Mouse (Mus musculus): ENCODE data around the gene Chrdl1. TPM values are rescaled to one million over a fixed set of nuclear protein-coding genes. Genes with fewer than 3 reads are reported as not detected.

The Chrdl1 gene
- polyA plus RNA-seq (2015; fragmentation: Nextera tagmentation; extraction: Ambion mirVana): 4.6 and 6.7 TPM in 2 replicates

DNA sequence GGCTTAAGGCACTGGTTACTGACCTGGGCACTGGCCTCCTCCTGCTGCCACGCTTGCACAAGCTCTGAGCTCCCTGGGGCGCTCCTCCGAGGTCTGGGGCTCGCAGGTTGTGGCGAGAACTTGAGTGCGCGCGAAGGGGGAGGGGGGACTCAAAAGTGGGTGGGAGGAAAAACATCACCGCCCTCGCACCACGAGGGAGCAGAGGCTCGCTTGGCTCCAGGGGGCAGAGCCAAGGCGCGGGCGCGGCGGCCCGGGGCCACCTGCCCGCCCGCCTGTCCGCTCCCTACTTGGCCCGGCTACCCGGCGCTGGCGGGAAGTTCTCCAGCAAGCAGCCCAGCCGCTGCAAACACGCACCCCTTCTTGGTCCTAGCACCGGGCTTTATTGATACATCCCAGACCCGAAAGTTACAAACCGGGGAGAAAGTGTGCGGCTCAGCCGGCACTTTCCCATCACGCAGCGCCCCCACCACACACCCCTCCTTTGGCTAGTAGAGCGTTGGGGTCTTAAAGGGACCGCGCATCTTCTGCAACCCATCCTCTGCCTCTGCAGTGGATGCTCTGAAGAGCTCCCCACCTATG is at the start of gene Chrdl1:
Gene Chrdl1, minus strand, starts transcription at position 472 of the 579 bp plus-strand sequence.
- no peak within 1 kb of the TSS for H3K9ac ChIP-seq
- peak within 1 kb of the TSS; percentile 64 for H3K4me2 ChIP-seq (replicated peaks)
- peaks cover 14% of the 10 kb centered on the region for H3K27me3 ChIP-seq (replicated peaks)
- WGBS: 20% methylated on average over 37 of the region's 37 CpGs
- H3K27ac ChIP-seq: no peak within 1 kb of the TSS
- peak; percentile 69; the same call in 1 of the 2 replicates for ATAC-seq
- no peaks in the 10 kb centered on the region for H3K9me3 ChIP-seq
- H3K36me3 ChIP-seq: no peaks in the 10 kb centered on the region
- H3K4me3 ChIP-seq (replicated peaks): peak within 1 kb of the TSS; percentile 40
- H3K4me1 ChIP-seq (replicated peaks): no peaks in the 10 kb centered on the region

DNA sequence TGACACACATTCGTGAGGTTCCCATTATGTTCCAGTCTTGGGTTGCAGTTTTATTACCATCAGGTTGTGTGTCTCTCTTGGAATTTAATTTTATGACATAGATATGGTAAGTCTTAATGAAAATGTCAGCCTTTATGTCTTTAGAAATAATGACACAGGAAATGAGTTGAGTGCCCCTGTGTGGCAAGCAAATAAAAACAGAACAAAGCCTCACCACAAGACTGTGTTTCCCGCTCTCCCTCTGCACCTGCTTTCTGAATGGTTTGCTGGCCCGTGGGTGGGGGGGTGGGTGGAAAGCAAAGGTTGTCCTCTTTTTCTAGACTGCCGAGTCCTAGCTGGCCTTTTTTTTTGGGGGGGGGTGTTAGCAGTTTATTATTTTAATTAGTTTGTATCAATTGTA is 48.6 kb upstream of the Chrdl1 start:
- no peaks in the 10 kb centered on the region for H3K4me1 ChIP-seq (replicated peaks)
- no peaks in the 10 kb centered on the region for H3K9me3 ChIP-seq
- H3K27ac ChIP-seq: no peak overlapping the region
- H3K4me3 ChIP-seq (replicated peaks): no peak overlapping the region
- WGBS: 60% methylated on average over 4 of the region's 4 CpGs
- ATAC-seq: no peak
- no peaks in the 10 kb centered on the region for H3K36me3 ChIP-seq
- H3K4me2 ChIP-seq (replicated peaks): no peak overlapping the region
- H3K27me3 ChIP-seq (replicated peaks): no peaks in the 10 kb centered on the region
- no peak overlapping the region for H3K9ac ChIP-seq

GRCm38 (mm10) chrX:143404601-143405000 is 10.5 kb upstream of the Chrdl1 start:
- Histone ChIP-seq H3K4me2 (replicated peaks) (no peak overlapping the region), H3K9ac (no peak overlapping the region), H3K27me3 (replicated peaks) (no peaks in the 10 kb centered on the region), H3K9me3 (no peaks in the 10 kb centered on the region), H3K27ac (no peak overlapping the region), H3K4me3 (replicated peaks) (no peak overlapping the region), H3K36me3 (no peaks in the 10 kb centered on the region), H3K4me1 (replicated peaks) (no peaks in the 10 kb centered on the region)
- 50% methylated on average over 2 of the region's 2 CpGs for WGBS
- ATAC-seq: no peak

DNA sequence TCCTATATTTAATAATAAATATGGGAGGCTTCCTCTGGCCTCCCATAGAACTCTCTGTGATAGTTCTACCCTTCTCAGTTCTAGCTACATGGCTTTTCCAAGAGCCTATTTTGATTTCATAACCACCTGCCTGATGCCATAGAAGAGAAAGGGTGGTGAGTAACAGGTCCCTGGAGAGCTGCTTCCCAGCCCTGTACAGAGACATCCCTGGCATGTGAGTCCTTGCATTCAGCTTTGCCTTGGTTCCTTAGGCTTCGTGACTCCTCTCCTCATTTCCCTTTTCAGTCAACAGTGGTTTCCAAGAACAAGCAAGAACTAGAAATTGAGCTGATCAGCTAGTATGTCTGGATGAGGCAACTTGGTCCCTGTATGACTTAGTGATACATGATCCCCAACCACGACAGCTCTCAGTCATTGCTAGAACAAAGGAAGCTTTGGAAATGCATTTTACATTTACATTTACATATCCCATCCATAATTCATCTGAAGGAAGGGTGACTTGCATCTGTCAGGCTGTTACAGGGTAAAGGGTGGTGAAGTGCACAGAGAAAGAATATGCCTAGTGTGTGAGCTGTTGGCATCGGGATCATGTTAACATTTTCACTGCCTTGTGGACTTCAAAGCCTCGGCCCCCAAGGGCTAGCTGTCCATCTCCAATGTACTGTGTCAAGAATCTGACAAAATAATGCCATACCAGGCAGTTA is 27.7 kb downstream of the Chrdl1 start:
- 71% methylated on average over 4 of the region's 4 CpGs for WGBS
- Histone ChIP-seq H3K27ac (no peak overlapping the region), H3K27me3 (replicated peaks) (no peaks in the 10 kb centered on the region), H3K9ac (no peak overlapping the region), H3K4me1 (replicated peaks) (no peaks in the 10 kb centered on the region), H3K9me3 (no peaks in the 10 kb centered on the region), H3K36me3 (no peaks in the 10 kb centered on the region), H3K4me2 (replicated peaks) (no peak overlapping the region), H3K4me3 (replicated peaks) (no peak overlapping the region)
- ATAC-seq: no peak

DNA sequence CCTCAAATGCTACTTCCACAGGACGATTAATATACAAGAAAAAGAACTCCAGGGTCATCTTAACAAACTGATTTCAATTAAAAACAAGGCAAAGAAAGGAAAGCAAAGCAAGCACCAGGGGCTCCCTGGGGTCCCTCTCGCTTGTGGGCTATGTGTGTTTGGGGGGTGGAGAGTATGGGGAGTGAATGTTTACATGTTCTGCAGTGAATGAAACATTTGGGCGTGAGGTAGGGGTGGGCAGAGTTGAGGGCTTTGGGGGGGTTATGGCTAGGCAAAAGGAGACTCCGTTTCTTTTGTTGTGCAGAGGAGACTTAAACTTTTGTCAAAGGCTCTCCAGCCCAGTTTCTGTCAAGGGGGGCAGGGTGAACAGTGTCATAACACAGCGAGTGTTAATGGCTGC is 46.8 kb downstream of the Chrdl1 start:
- Histone ChIP-seq H3K27me3 (replicated peaks) (no peaks in the 10 kb centered on the region), H3K4me2 (replicated peaks) (no peak overlapping the region), H3K4me1 (replicated peaks) (no peaks in the 10 kb centered on the region), H3K4me3 (replicated peaks) (no peak overlapping the region), H3K27ac (no peak overlapping the region), H3K9ac (no peak overlapping the region), H3K36me3 (no peaks in the 10 kb centered on the region), H3K9me3 (no peaks in the 10 kb centered on the region)
- no peak for ATAC-seq
- WGBS: 44% methylated on average over 5 of the region's 5 CpGs

GRCm38 (mm10) chrX:143346739-143347138 is 47.3 kb downstream of the Chrdl1 start:
- Histone ChIP-seq H3K9me3 (no peaks in the 10 kb centered on the region), H3K36me3 (no peaks in the 10 kb centered on the region), H3K4me3 (replicated peaks) (no peak overlapping the region), H3K4me2 (replicated peaks) (no peak overlapping the region), H3K27ac (no peak overlapping the region), H3K4me1 (replicated peaks) (no peaks in the 10 kb centered on the region), H3K9ac (no peak overlapping the region), H3K27me3 (replicated peaks) (no peaks in the 10 kb centered on the region)
- WGBS: 56% methylated on average over 3 of the region's 3 CpGs
- no peak for ATAC-seq

DNA sequence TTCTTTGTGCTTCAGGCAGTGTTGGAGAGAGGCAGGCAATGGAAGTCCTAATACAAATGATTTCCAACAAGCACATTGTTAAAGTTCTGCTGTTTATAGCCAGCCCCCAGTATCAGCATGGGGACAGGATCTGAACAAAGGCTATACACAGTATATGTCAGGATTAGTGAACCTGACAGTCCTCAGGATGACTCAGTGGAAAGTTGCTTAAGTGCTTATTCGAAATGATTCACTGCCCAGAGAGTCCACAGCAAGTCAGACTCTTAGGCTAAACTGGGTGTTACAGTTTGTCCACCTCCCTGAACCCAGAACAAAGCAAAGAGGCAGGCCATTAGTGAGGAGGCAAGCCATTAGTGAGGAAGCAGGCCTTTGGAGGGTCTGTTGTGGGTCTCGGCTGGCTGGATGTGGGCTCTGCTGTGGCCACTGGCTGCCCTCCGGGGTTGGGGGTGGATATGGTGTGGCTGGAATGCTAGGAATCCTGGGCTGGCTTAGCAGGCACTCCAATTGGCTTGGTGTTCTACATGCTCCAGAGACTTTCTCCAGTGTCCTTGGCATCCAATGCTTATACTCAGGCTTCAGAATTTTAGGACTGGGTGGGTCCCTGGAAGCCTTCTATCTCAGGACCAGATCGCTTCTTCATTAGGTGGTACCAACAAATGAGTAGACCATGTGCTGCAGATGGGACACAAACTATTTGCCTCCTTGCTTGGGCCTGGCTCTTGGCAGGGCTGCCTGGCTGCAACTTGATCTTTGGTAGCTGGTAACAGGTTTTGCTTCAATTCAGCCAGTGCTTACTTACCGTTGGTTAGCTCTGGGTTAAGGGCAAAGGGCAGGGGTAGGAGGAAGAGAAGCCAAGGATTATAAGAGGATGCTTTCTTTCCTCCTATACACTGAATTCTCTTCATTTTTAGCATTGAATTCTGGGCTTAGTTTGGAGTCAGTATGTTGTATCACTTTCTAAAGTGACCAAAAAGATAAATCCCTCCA is 49.3 kb downstream of the Chrdl1 start:
- no peak for ATAC-seq
- no peaks in the 10 kb centered on the region for H3K4me1 ChIP-seq (replicated peaks)
- H3K4me3 ChIP-seq (replicated peaks): no peak overlapping the region
- WGBS: 57% methylated on average over 5 of the region's 5 CpGs
- no peak overlapping the region for H3K4me2 ChIP-seq (replicated peaks)
- no peaks in the 10 kb centered on the region for H3K27me3 ChIP-seq (replicated peaks)
- no peaks in the 10 kb centered on the region for H3K36me3 ChIP-seq
- no peak overlapping the region for H3K9ac ChIP-seq
- no peak overlapping the region for H3K27ac ChIP-seq
- no peaks in the 10 kb centered on the region for H3K9me3 ChIP-seq

DNA sequence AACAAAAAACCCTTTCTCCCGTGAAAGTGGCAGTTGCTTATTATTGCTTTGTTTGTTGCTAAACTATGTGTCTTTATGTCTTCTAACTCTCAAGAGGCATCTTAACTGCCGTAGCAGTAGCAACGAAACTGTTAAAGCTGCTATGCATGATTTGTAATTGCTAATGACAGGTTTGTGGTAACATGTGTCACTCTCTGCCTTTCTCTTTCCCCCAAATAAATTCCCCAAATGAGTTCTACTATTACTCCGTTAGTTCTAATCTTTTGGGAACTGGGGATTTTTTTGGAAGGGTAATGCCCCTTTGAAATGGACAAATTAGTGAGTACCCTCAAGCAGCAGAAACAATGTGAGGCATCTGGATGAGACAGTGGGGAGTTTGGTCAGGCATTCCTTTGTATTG is 55.9 kb downstream of the Chrdl1 start:
- H3K4me3 ChIP-seq (replicated peaks): no peak overlapping the region
- WGBS: 55% methylated on average over 4 of the region's 4 CpGs
- ATAC-seq: no peak
- no peaks in the 10 kb centered on the region for H3K4me1 ChIP-seq (replicated peaks)
- H3K27me3 ChIP-seq (replicated peaks): no peaks in the 10 kb centered on the region
- no peak overlapping the region for H3K27ac ChIP-seq
- no peaks in the 10 kb centered on the region for H3K9me3 ChIP-seq
- H3K9ac ChIP-seq: no peak overlapping the region
- no peaks in the 10 kb centered on the region for H3K36me3 ChIP-seq
- no peak overlapping the region for H3K4me2 ChIP-seq (replicated peaks)

GRCm38 (mm10) chrX:143337561-143337960 is 56.5 kb downstream of the Chrdl1 start:
- Histone ChIP-seq H3K9me3 (no peaks in the 10 kb centered on the region), H3K4me3 (replicated peaks) (no peak overlapping the region), H3K4me1 (replicated peaks) (no peaks in the 10 kb centered on the region), H3K4me2 (replicated peaks) (no peak overlapping the region), H3K27ac (no peak overlapping the region), H3K9ac (no peak overlapping the region), H3K27me3 (replicated peaks) (no peaks in the 10 kb centered on the region), H3K36me3 (no peaks in the 10 kb centered on the region)
- ATAC-seq: no peak
- 80% methylated on average over 3 of the region's 3 CpGs for WGBS

DNA sequence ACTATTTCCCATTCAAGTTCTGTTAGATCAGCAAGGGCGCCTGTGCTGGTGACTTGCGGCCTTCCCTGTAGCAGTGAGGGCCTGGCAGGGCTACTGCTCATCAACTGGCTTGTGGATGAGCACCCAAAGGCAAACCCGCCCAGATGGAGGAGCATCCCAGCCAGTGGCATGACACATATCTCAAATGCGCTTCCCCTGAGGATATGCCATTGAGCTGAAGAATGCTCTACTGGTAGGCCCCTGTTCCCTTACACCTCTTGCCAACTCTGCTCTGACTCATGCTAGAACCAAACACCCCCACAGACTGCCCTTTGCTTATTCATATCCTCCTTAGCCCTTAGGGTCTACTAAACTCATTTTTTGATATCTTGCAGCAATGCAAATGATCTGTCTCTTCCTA is 57.4 kb downstream of the Chrdl1 start:
- WGBS: 91% methylated on average over 4 of the region's 4 CpGs

DNA sequence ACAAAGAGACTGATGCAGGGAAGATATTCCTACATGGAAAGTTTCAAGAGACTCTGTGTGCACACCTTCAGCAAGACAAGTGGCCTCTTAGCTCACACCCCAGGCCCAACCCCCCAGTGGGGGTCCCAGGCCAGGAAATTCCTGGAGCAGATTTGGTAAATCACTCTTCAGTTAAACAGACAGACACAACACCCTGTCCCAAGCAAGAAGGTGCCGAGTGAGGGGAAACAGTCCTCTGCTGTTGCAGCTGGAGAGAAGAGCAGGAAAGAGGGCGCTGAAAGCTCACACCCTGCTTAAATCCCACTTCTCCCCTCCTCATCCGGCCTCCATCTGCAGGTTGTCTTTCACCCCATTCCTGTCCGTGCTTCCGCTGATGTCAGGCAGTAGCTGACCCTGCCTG is 58.2 kb downstream of the Chrdl1 start:
- H3K36me3 ChIP-seq: no peaks in the 10 kb centered on the region
- no peak overlapping the region for H3K9ac ChIP-seq
- WGBS: 56% methylated on average over 5 of the region's 5 CpGs
- H3K27me3 ChIP-seq (replicated peaks): no peaks in the 10 kb centered on the region
- H3K9me3 ChIP-seq: no peaks in the 10 kb centered on the region
- H3K4me3 ChIP-seq (replicated peaks): no peak overlapping the region
- H3K27ac ChIP-seq: no peak overlapping the region
- ATAC-seq: no peak
- no peaks in the 10 kb centered on the region for H3K4me1 ChIP-seq (replicated peaks)
- no peak overlapping the region for H3K4me2 ChIP-seq (replicated peaks)

More for the DNA sequence above, 57.4 kb downstream of the Chrdl1 start:
- no peaks in the 10 kb centered on the region for H3K36me3 ChIP-seq
- no peak for ATAC-seq
- no peaks in the 10 kb centered on the region for H3K4me1 ChIP-seq (replicated peaks)
- H3K27ac ChIP-seq: no peak overlapping the region
- H3K4me2 ChIP-seq (replicated peaks): no peak overlapping the region
- H3K27me3 ChIP-seq (replicated peaks): no peaks in the 10 kb centered on the region
- no peak overlapping the region for H3K9ac ChIP-seq
- H3K9me3 ChIP-seq: no peaks in the 10 kb centered on the region
- no peak overlapping the region for H3K4me3 ChIP-seq (replicated peaks)

GRCm38 (mm10) chrX:143313166-143313565 is 80.9 kb downstream of the Chrdl1 start:
- Histone ChIP-seq H3K4me3 (replicated peaks) (no peak overlapping the region), H3K27me3 (replicated peaks) (no peaks in the 10 kb centered on the region), H3K27ac (no peak overlapping the region), H3K4me1 (replicated peaks) (no peaks in the 10 kb centered on the region), H3K9ac (no peak overlapping the region), H3K9me3 (no peaks in the 10 kb centered on the region), H3K36me3 (no peaks in the 10 kb centered on the region), H3K4me2 (replicated peaks) (no peak overlapping the region)
- no peak for ATAC-seq
- WGBS: 83% methylated on average over 3 of the region's 3 CpGs
